Mouse (Mus musculus) adrenal gland, adult 18-20 months (tissue): ENCODE measurements around the gene Rnf220. TPM values are rescaled to one million over a fixed set of nuclear protein-coding genes. Genes with fewer than 3 reads are reported as not detected.
A peak's percentile ranks its signal among the peaks of the same experiment; 100 is the strongest.

Experiments used
- DNase-seq, 2 experiments: peaks; one replicate each; pipeline ENCODE4 v3.0.0; 2021 to 2022; ENCODE audit warnings: low spot score in 2 of 2
- total RNA-seq, 2 experiments: library from RNA; stranded (reverse); gene quantifications; 1 replicate in 1 of 2; 2 replicates in 1 of 2; pipeline ENCODE4 v1.2.3; 2021

Gene Rnf220
- total RNA-seq, 2 experiments from 2014 or later: 61.6 to 80.0 TPM

GRCm38 (mm10) chr4:117445516-117446207, 51.2 kb downstream of the Rnf220 start:
- DNase-seq: no peak

DNA sequence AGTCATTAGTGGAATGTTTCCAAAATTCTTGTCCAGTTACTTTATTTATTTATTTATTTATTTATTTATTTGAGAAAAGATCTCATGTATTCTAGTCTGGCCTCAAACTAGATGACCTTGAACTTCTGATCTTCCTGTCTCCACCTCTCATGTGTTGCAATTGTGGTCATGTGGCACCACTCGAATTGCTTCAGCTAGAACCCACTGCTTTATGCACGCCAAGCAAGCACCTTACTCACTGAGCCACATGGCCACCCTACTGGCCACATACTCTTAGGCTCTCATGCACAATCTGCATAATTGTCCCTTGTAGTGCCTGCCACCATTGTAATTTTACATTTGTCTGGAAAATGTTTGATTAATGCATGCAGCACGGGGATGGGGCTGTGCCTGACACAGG, 57.9 kb downstream of the Rnf220 start:
- no peak for DNase-seq

DNA sequence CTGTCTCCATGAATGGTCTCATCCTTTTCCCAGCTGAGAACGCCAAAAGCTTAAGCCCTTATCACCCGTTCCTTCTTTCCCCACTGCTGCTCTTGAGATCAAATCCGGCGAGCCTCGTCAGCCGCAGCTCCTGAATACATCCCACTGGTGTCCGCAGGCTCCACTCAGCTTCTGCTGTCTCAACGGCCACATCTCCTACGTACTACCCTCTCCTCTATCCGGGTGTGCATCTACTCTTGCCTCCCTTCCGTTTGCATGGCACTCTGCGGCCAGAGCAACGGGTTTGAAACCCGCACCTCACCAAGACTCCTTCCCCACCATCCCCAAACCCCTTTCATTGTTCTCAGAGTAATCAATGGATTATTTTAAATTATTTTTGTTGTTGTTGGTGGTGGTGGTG, 58.8 kb downstream of the Rnf220 start:
- peak in 1 of 2 experiments; percentile 8 for DNase-seq

DNA sequence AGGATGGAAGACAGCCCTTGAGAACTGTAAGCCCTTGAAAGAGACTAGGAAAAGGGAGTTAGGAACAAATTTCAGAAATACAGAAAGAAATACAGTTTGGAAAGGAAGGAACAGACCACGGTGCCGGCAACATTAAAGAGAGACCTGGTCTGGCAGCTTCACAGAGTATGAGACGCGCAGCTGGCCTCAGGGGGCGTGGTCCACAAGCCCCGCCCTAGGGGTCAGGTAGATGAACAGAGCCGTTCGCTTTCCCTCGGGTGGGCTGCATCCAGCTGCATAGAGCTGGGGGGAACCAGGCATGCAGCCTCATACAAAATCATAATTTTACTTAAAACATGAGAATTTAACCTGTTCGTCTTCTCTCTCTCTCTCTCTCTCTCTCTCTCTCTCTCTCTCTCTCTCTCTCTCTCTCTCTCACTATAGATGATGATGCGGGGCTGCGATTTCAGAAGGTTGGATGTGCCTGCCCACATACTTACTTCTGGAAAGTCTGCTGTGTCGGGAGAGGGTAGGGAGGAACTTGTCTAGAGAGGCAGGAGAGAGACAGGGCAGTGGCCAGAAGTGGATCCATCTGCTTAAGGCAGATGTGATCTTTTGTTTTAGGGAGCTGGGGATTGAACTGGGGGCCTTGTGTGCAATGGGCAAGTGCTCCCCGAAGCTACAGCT, 59.7 kb downstream of the Rnf220 start:
- DNase-seq: peak in 1 of 2 experiments; percentile 5

DNA sequence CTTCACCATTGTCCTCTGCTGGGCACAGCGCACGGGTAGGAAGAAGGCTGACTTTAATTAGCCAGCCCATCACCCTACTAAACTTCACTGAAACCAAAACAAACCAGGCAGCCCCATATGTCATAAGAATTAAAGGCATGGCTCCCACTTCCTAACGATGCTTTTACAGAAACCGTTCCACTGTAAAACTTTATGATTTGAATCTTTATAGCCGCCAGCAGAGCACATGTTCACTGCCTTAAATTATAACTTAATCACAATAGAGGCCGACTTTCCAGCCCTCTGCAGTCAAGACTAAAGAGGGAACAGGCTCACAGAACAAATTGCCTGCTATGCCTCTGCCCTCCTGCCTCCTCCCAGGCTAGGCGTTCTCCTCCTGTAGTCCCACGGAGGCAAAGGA, 62.5 kb downstream of the Rnf220 start:
- DNase-seq: no peak

- DNase-seq: no peak
These were observed 67.2 kb downstream of the Rnf220 start for GRCm38 (mm10) chr4:117429604-117430003.

DNA sequence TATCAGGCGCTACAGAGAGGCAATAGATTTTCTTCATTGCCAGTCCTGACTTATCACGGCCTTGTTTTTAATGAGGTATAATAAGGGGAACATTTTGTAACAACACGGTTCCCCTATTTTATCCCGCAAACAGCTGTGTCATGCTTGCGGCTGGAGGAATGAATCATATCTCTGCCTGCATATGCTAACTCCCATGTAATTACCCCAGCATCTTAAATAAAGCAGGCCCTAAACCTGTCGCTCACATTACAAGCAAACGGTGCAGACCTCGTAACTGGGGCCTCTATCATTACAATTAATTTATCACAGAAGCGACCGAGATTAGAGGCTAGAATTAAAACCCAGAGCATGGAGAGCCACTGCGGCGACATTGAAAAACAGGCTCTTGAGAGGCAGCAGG, 69.3 kb downstream of the Rnf220 start:
- DNase-seq: no peak

DNA sequence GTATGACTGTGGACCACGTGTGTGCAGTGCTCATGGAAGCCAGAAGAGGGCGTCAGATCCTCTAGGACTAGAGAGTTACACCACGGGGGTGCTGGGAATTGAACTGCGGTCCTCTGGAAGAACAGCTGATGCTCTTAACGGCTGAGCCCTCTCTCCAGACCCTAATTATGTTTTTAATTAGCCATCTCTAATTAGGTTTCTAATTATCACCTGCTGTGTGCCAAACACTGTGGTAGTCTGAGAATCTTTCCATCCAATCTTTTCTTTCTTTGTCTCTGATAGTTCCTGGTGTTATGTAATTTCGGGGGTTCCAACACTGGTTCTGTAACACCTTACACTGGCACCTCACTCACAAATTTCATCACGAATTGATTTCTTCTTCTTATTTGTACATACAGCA, 75.8 kb downstream of the Rnf220 start:
- no peak for DNase-seq

- DNase-seq: no peak
These were observed 80.0 kb downstream of the Rnf220 start for GRCm38 (mm10) chr4:117416827-117417226.

DNA sequence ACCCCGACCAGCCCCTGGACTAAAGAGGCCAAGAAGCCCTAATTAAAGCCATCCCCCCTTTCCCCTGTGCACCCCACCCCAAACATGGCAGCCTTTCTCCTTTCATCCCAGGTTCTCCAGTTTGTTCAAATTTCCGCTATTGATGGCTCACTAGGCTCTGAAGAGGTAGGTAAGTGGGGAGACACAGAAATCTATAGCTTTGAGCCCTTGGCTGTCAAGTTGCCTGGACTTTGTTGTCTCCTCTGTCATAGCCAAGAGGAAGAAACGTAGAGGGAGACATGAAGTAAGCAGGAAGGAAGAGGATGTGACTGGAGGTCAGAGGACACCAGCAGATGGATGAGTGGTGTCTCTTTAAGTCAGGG, 86.8 kb downstream of the Rnf220 start:
- no peak for DNase-seq

GRCm38 (mm10) chr4:117409144-117410048, 87.5 kb downstream of the Rnf220 start:
- no peak for DNase-seq

DNA sequence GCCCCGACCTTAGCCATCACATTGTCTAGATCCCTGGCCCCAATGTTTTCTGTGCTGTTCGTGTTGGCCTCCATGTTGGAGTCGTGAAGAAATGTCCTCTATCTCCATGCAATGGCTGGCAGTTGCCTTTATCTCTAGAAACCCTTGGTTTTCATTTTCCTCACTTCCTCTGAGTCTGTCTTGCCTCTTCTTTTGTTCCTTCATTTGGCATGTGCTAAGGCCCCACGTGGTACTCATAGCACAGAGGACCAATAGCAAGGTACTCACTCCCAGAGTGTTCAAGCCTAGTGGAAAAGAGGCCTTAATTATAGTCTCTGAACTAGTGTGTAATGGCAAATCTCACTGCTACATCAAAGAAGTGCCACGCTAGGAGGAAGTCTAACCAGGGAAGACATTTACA, 88.9 kb downstream of the Rnf220 start:
- DNase-seq: no peak

- no peak for DNase-seq
These were observed 90.9 kb downstream of the Rnf220 start for GRCm38 (mm10) chr4:117405999-117406398.

GRCm38 (mm10) chr4:117405211-117405610, 91.6 kb downstream of the Rnf220 start:
- no peak for DNase-seq

- no peak for DNase-seq
These were observed 93.4 kb downstream of the Rnf220 start for GRCm38 (mm10) chr4:117403411-117403810.

DNA sequence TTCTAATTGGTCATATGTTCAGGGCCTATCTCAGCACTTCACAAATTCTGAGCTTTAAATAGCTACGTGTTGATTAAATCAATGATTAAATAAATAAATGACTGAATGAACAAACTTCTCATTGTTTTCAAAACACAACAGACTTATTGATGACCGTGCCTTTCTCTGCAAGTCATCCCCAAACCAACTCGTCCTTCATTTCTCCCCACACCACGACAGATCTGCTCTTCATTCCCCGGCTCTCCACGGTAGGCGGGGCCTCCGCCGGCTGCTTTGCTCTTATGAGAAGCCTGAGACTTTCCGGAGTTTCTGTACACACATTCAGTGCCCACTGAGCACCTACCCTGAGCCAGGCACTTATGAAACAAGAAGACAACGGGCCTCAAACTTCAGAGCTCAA, 99.7 kb downstream of the Rnf220 start:
- DNase-seq: no peak

DNA sequence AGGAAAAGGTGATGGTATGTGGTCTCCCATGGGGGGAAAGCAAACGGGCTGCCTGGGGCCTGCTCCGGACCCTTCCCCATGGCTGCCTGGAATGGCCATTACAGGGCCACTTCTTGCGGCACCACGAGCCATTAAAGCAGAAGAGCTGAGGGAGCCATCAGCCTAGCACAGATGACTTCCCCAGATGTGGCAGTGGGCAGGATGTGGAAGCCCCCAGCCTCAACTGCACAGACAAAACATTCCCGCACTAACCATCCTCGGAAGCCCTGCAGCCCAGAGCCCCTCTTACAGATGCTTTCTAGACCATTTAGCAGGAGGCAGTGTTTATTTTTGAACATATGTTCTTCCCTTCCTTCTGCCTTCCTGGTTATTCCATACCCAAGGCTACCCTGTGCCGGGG, 103.8 kb downstream of the Rnf220 start:
- no peak for DNase-seq

DNA sequence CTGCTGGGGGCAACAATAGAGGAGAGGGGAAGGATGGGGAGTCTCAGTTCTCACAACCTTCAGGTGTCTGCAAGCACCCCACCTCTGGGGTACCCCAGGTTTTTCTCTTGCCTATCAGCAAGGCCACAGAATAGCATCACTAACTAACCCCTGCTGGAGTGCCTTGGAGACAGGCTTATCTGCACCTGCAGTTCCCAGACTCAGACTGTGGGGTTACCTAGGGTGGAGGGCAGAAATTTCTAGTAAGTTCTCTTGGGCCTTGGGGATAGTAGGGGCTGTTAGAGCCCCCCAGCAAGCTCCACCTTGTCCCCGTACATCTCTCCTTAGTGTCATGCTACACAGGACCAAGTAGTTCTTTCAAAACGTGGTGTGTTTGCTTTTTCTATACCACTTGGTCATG, 104.5 kb downstream of the Rnf220 start:
- no peak for DNase-seq

- DNase-seq: no peak
These were observed 104.9 kb downstream of the Rnf220 start for GRCm38 (mm10) chr4:117391966-117392365.

DNA sequence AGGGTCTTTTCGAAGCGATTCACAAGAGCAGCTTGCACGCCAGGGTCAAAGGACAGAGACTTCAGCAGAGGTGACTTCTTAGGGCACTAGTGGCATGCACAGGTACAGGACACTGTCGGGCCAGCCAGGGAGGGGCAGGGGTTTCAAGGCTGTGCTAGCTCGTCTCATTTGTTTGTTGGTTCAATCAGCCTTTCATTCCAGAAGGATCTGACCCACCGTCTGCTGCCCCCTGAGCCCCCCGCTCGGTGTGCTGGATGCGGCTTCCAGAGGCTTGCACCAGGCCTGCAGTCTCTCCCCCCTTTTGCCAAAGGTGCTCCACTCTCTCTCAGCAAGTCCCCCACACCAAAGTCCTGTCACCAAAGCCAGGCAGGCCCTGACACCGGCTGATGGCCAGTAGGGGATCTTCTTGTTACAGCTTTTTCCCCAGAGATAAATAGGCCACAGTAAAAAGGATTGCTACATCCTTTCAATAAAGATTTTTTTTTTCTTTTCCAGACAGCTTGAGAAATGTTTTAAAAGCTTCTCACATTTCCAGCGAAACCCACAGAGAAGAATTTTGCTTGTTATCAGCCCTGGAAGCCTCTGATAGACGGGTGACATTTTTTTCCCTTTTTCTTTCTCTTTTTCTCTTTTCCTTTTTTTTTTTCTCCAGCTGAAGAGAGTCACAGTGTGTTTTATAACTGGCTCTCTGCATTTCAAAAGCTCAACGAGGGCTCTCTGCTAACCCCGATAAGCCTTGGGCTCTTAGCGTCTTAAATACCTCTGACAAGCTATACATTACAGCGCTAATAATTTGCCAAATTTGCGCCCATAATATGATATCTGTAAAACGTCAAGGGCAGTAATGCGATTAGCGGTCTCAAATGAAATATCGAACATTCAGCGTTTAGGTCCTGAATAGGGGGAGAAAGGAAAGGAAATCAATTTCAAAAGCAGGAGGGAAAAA, 105.7 kb downstream of the Rnf220 start:
- no peak for DNase-seq
